Mouse (Mus musculus): ENCODE measurements around the gene Mov10l1. TPM values are rescaled to one million over a fixed set of nuclear protein-coding genes. Genes with fewer than 3 reads are reported as not detected.
A peak's percentile ranks its signal among the peaks of the same experiment; 100 is the strongest.

Mov10l1 gene
- polyA plus RNA-seq (2012; rRNA removed): not detected in 2 replicates

GRCm38 (mm10) chr15:88982534-88983079 lies at the start of gene Mov10l1:
Gene Mov10l1, plus strand, starts transcription at chr15:88982909.
- Histone ChIP-seq H3K4me3 (ENCODE audit: insufficient read depth, low read length) (no peak within 1 kb of the TSS), H3K27ac (ENCODE audit: insufficient read depth, low read length) (no peak within 1 kb of the TSS), H3K4me1 (ENCODE audit: control insufficient read depth, insufficient read depth, low read length) (no peaks in the 10 kb centered on the region; the same call in 1 of the 2 replicates)
- no peak for TF ChIP-seq POLR2A (IDR thresholded peaks at IDR 0.05; ENCODE audit: extremely low read depth, insufficient read depth, low read length)
- TF ChIP-seq CTCF (IDR thresholded peaks at IDR 0.05; ENCODE audit: extremely low read depth, insufficient read depth, low read length): no peak

DNA sequence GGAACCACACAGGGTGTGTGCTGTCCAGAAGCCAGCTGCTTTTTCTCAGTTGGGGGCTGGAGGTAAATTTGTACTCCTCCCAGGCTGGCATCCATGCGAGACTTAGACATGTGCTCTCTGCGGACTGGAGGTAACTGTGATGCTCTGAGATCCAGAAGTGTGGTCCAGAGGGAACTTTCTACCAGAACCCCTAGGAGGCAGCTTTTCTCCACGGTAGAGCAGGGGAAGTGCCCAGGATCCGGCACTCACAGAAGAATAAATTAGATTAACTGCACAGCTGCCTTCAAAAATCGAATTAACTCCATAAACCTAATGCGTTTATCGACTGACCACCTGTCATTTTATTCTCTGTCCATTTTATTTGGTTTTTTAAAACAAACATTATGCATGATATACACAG lies 48.6 kb upstream of the Mov10l1 start:
- no peak overlapping the region for H3K27ac ChIP-seq (ENCODE audit: insufficient read depth, low read length)
- no peaks in the 10 kb centered on the region for H3K4me1 ChIP-seq (ENCODE audit: control insufficient read depth, insufficient read depth, low read length)
- TF ChIP-seq POLR2A (IDR thresholded peaks at IDR 0.05; ENCODE audit: extremely low read depth, insufficient read depth, low read length) (no peak), CTCF (IDR thresholded peaks at IDR 0.05; ENCODE audit: extremely low read depth, insufficient read depth, low read length) (peak; percentile 62)
- no peak overlapping the region for H3K4me3 ChIP-seq (ENCODE audit: insufficient read depth, low read length)

DNA sequence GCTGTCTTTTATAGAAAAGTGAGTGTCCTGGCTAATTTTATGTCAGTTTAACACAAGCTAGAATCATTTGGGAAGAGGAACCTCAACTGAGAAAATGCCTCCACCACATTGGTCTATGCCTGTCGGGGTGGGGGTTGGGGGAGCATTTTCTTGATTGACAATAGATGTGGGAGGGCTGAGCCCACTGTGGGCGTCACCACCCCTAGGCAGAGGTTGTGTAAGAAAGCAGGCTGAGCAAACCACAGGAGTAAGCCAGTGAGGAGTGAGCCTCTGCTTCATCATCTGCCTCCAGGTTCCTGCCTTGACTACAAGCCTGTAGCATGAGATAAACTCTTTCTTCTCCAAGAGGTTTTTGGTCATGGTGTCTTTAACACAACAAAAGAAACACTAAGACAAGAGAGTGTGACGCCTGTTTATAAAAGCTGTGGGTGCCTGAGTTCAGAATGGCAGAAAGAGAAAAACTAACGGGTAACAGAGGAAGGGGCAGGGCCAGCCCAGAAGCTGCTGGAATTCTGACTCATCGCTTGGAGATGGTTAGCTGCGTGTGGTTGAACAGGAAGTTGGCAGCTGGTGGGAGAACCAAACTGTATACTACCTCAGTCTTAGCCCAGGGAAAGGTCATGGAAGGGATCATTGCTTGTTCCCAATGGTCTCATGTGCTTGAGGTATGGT lies 46.0 kb upstream of the Mov10l1 start:
- Histone ChIP-seq H3K4me3 (ENCODE audit: insufficient read depth, low read length) (no peak overlapping the region), H3K27ac (ENCODE audit: insufficient read depth, low read length) (no peak overlapping the region), H3K4me1 (ENCODE audit: control insufficient read depth, insufficient read depth, low read length) (no peaks in the 10 kb centered on the region)
- TF ChIP-seq CTCF (IDR thresholded peaks at IDR 0.05; ENCODE audit: extremely low read depth, insufficient read depth, low read length) (no peak), POLR2A (IDR thresholded peaks at IDR 0.05; ENCODE audit: extremely low read depth, insufficient read depth, low read length) (no peak)

GRCm38 (mm10) chr15:88937291-88937650 lies 45.4 kb upstream of the Mov10l1 start:
- Histone ChIP-seq H3K27ac (ENCODE audit: insufficient read depth, low read length) (no peak overlapping the region), H3K4me1 (ENCODE audit: control insufficient read depth, insufficient read depth, low read length) (no peaks in the 10 kb centered on the region), H3K4me3 (ENCODE audit: insufficient read depth, low read length) (no peak overlapping the region)
- TF ChIP-seq CTCF (IDR thresholded peaks at IDR 0.05; ENCODE audit: extremely low read depth, insufficient read depth, low read length) (no peak), POLR2A (IDR thresholded peaks at IDR 0.05; ENCODE audit: extremely low read depth, insufficient read depth, low read length) (no peak)

DNA sequence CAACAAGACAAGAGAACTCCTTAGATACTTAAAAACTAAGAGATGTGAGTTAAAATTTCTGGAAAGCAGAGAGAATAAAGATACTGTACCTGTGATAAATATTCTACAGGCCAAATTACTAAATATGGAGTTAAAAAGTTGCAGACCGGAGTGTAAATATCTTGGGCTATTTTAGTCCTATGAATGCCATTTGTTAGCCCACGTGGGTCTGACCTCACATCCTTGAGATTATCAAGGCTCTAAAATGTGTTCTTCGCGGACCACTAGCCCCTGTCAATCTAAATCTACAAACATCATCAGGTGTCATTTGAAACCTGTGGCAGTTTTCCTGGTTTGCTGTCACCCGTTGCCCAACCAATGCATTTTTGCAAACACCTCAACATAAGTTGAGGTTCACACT lies 39.9 kb upstream of the Mov10l1 start:
- Histone ChIP-seq H3K4me3 (ENCODE audit: insufficient read depth, low read length) (no peak overlapping the region), H3K4me1 (ENCODE audit: control insufficient read depth, insufficient read depth, low read length) (no peaks in the 10 kb centered on the region), H3K27ac (ENCODE audit: insufficient read depth, low read length) (no peak overlapping the region)
- TF ChIP-seq POLR2A (IDR thresholded peaks at IDR 0.05; ENCODE audit: extremely low read depth, insufficient read depth, low read length) (no peak), CTCF (IDR thresholded peaks at IDR 0.05; ENCODE audit: extremely low read depth, insufficient read depth, low read length) (no peak)

GRCm38 (mm10) chr15:88943896-88944551 lies 38.7 kb upstream of the Mov10l1 start:
- no peaks in the 10 kb centered on the region for H3K4me1 ChIP-seq (ENCODE audit: control insufficient read depth, insufficient read depth, low read length)
- no peak for TF ChIP-seq POLR2A (IDR thresholded peaks at IDR 0.05; ENCODE audit: extremely low read depth, insufficient read depth, low read length)
- no peak for TF ChIP-seq CTCF (IDR thresholded peaks at IDR 0.05; ENCODE audit: extremely low read depth, insufficient read depth, low read length)
- no peak overlapping the region for H3K4me3 ChIP-seq (ENCODE audit: insufficient read depth, low read length)
- no peak overlapping the region for H3K27ac ChIP-seq (ENCODE audit: insufficient read depth, low read length)

DNA sequence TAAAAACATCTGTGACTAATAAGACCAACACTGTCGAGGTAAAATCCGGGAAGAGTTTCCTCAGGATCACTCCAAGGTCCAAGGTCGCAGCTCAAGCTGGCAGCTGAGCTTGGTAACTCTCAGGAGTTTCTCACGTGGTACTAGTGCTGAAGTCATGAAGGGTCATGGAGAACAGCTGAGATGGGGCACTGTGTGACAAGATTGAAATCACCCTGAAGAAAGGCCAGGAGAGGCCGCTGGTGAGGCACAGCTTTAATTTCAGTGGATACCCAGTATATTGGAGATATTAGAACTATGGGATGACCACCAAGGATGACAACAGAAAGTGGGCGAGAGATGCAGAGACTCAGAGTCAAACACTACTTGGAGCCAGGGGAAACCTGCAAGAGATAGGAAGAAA lies 35.9 kb upstream of the Mov10l1 start:
- Histone ChIP-seq H3K4me1 (ENCODE audit: control insufficient read depth, insufficient read depth, low read length) (no peaks in the 10 kb centered on the region), H3K4me3 (ENCODE audit: insufficient read depth, low read length) (no peak overlapping the region), H3K27ac (ENCODE audit: insufficient read depth, low read length) (no peak overlapping the region)
- no peak for TF ChIP-seq POLR2A (IDR thresholded peaks at IDR 0.05; ENCODE audit: extremely low read depth, insufficient read depth, low read length)

DNA sequence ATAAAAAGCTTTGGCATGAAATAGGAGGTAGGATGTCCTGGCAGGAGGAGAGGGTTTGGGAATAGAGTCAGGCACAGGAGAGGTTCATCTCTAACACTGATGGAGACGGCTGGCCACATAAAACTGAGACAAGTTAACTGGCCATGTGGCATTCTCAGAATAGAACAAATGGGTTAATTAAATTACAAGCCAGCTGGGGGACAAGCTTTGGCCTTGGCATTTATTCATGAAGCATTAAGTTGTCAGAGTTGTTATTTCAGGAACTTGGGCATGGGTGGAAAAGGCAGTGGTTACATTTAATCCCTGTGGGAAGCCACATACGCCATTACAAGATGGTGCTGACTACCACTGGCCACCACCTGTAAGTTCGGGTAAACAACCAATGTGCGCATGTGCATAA lies 31.5 kb upstream of the Mov10l1 start:
- TF ChIP-seq CTCF (IDR thresholded peaks at IDR 0.05; ENCODE audit: extremely low read depth, insufficient read depth, low read length) (no peak), POLR2A (IDR thresholded peaks at IDR 0.05; ENCODE audit: extremely low read depth, insufficient read depth, low read length) (no peak)
- Histone ChIP-seq H3K27ac (ENCODE audit: insufficient read depth, low read length) (no peak overlapping the region), H3K4me3 (ENCODE audit: insufficient read depth, low read length) (no peak overlapping the region), H3K4me1 (ENCODE audit: control insufficient read depth, insufficient read depth, low read length) (no peaks in the 10 kb centered on the region)

DNA sequence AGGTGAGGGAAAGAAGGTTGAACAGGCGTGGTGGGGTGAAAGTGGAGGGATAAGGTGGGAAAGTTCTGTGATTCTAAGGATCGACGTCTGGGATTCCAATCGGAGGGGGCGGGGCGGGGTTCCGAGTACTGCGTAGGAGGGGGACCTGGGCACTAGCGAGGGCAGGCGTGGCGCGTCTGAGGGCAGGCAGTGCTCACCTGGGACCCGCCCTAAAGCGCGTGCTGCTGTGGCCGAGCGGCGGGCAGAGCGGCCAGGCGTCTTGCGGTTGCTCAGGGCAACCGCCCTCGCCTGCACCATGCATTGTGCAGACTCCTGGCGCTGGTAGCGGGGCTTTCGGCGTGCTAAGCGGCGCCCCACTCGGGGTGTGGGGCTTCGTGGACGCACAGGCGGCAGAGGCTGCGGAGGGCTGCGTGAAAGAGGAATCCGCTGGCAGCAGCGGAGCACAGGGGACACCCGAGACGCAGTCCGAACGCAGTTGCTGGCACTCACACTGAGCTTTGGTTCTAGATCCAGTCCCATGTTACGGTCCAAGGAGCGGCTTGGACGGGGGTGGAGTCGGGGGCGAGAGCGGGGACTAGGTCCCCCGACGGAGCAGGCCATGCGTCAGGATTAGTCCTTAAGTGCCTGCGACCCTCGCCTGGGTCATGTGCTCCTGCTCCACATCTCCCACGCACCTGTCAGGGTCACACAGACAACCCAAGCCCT lies 28.2 kb upstream of the Mov10l1 start, which contains the start of gene Ttll8:
Gene Ttll8 (minus strand): TSS at position 51 of the 705 bp plus-strand sequence.
- H3K4me3 ChIP-seq (ENCODE audit: insufficient read depth, low read length): peak within 1 kb of the TSS; percentile 38
- no peak for TF ChIP-seq CTCF (IDR thresholded peaks at IDR 0.05; ENCODE audit: extremely low read depth, insufficient read depth, low read length)
- no peak for TF ChIP-seq POLR2A (IDR thresholded peaks at IDR 0.05; ENCODE audit: extremely low read depth, insufficient read depth, low read length)
- no peak within 1 kb of the TSS for H3K27ac ChIP-seq (ENCODE audit: insufficient read depth, low read length)
- no peaks in the 10 kb centered on the region for H3K4me1 ChIP-seq (ENCODE audit: control insufficient read depth, insufficient read depth, low read length)
